Mouse (Mus musculus) hindbrain, embryonic 16.5 days (tissue): ENCODE measurements around the gene M6pr. TPM values are rescaled to one million over a fixed set of nuclear protein-coding genes. Genes with fewer than 3 reads are reported as not detected.

Source experiments
- ATAC-seq: fragments of 200-750 bp; cut with Nextera tagmentation; 2 replicates; pipeline ENCODE4 v1.8.0; 2017; ENCODE audit warnings: moderate TSS enrichment, moderate library complexity
- H3K27ac ChIP-seq: fragments of 300-500 bp; sonication (generic); 2 replicates; pipeline ENCODE4 v1.5.1; 2014; ENCODE audit warnings: low read depth, mild to moderate bottlenecking, control low read depth, low read length, moderate library complexity
- H3K27me3 ChIP-seq: fragments of 300-500 bp; sonication (generic); replicated peaks from 2 replicates; pipeline ENCODE4 v1.6.1; 2014; ENCODE audit warnings: low read length; ENCODE audit not compliant: control insufficient read depth, insufficient read depth
- H3K36me3 ChIP-seq: fragments of 300-500 bp; sonication (generic); 2 replicates; pipeline ENCODE4 v1.6.1; 2014; ENCODE audit warnings: mild to moderate bottlenecking, low read length, moderate library complexity, mixed read lengths; ENCODE audit not compliant: control insufficient read depth, insufficient read depth
- H3K4me1 ChIP-seq: fragments of 300-500 bp; sonication (generic); 2 replicates; pipeline ENCODE4 v1.6.1; 2014; ENCODE audit warnings: low read depth, low read length; ENCODE audit not compliant: control insufficient read depth, insufficient read depth
- H3K4me2 ChIP-seq: fragments of 300-500 bp; sonication (generic); 2 replicates; pipeline ENCODE4 v1.6.1; 2014; ENCODE audit warnings: mild to moderate bottlenecking, low read length, control low read depth, moderate library complexity
- H3K4me3 ChIP-seq: fragments of 300-500 bp; sonication (generic); 2 replicates; pipeline ENCODE4 v1.5.1; 2014; ENCODE audit warnings: mild to moderate bottlenecking, low read length, control low read depth, moderate library complexity
- H3K9ac ChIP-seq: fragments of 300-500 bp; sonication (generic); 2 replicates; pipeline ENCODE4 v1.6.1; 2014; ENCODE audit warnings: low read depth, mild to moderate bottlenecking, control low read depth, low read length, moderate library complexity
- H3K9me3 ChIP-seq: fragments of 300-500 bp; sonication (generic); 2 replicates; pipeline ENCODE4 v1.6.1; 2014; ENCODE audit warnings: mild to moderate bottlenecking, low read length, moderate library complexity; ENCODE audit not compliant: control insufficient read depth
- WGBS: fragments of 180-500 bp; shearing (Covaris S2); extraction: QIAGEN DNeasy Blood & Tissue Kit; methylation state at CpG from one replicate; pipeline ENCODE4 v1.1.7; 2014; 5-methylcytosine and 5-hydroxymethylcytosine counted together
- polyA plus RNA-seq: library from polyadenylated mRNA; unstranded; fragments of >200 nt; fragmentation: Nextera tagmentation; extraction: Ambion mirVana; gene quantifications from 2 replicates; pipeline ENCODE4 v1.2.1, GENCODE M21; 2015

Gene M6pr
- polyA plus RNA-seq, 1 experiment from 2014 or later, result 51.8 TPM

DNA sequence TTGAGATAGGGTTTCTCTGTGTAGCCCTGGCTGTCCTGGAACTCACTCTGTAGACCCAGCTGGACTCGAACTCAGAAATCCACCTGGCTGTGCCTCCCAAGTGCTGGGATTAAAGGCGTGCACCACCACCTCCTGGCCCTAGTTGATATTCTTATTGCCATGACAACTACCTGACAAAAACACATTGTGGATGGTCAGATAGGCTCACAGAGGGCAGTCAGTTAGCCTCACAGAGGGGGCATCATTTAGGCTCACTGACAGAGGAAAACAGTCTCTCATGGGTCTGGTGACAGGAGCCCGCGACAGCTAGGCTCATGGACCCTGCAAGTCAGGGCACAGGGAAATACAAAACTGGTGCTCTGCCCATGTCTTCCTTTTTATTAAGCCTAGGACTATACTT, 24.2 kb upstream of the M6pr start:
- Histone ChIP-seq H3K4me3 (no peak overlapping the region), H3K4me2 (no peak overlapping the region), H3K36me3 (no peaks in the 10 kb centered on the region), H3K27me3 (no peaks in the 10 kb centered on the region), H3K9me3 (no peaks in the 10 kb centered on the region), H3K4me1 (no peaks in the 10 kb centered on the region), H3K27ac (no peak overlapping the region), H3K9ac (no peak overlapping the region)
- 82% methylated on average over 4 of the region's 4 CpGs for WGBS
- no peak for ATAC-seq

GRCm38 (mm10) chr6:122284823-122285222, 23.7 kb upstream of the M6pr start:
- WGBS, result 96% methylated on average over 1 of the region's 1 CpGs
- Histone ChIP-seq H3K4me1 (no peaks in the 10 kb centered on the region), H3K27me3 (no peaks in the 10 kb centered on the region), H3K27ac (no peak overlapping the region), H3K4me2 (no peak overlapping the region), H3K9me3 (no peaks in the 10 kb centered on the region), H3K4me3 (no peak overlapping the region), H3K36me3 (no peaks in the 10 kb centered on the region), H3K9ac (no peak overlapping the region)
- no peak for ATAC-seq

DNA sequence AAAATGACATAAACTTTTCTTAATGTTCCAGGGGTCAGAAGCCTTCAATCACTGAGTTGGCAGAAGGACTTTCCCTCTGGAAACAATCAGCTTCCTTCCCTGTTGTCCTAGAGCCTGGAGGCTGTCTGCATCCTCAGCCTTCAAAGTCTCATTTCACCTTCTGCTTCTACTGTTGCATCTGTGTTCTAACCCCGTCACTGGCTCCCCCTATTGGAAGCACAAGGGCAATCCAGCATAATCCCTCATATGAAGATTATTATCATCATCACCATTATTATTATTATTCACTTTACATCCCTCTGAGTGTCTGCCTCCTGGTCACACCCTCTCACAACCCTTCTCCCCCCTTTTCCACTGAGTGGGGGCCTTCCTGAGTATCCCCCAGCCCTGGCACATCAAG, 20.3 kb upstream of the M6pr start:
- Histone ChIP-seq H3K27ac (no peak overlapping the region), H3K36me3 (no peaks in the 10 kb centered on the region), H3K9me3 (no peaks in the 10 kb centered on the region), H3K4me3 (no peak overlapping the region), H3K9ac (no peak overlapping the region), H3K4me2 (no peak overlapping the region), H3K4me1 (no peaks in the 10 kb centered on the region), H3K27me3 (no peaks in the 10 kb centered on the region)
- WGBS, result 59% methylated on average over 1 of the region's 1 CpGs
- ATAC-seq, result no peak

DNA sequence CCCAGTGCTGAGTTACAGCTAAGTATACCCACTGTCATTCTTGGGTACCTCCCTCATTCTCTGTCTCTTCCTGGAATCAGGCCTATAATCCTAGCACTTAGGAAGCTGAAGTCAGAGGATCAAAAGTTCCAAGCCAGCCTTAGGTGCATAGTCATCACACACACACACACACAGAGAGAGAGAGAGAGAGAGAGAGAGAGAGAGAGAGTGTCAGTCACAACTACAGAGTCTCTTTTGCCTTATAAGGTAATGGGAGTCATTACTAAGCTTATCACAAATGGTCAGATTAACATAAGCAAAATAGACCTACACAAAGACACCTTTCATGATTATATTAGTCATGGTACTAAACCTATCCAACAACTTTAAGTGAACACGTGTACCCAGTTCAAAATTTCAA, 19.2 kb upstream of the M6pr start:
- no peaks in the 10 kb centered on the region for H3K27me3 ChIP-seq
- no peaks in the 10 kb centered on the region for H3K4me1 ChIP-seq

DNA sequence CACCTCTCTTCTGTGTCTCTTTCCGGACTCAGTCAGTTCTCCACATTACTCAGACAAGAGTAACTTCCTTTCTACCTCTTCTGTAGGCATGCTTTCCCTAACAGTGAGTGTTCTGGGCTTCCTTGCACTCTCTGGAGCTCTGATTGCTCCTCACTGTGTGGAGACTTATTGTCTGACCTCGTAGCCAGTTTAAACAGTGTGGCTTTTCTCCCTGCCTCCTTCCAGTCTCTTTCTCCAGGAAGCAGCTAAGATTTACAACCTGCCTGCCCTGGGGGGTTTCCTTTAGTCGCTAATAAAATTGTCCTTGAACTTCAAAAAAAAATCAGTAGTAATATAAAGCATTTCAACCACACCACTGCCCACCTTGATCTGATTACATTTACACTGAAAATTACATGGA, 18.3 kb upstream of the M6pr start:
- Histone ChIP-seq H3K4me2 (no peak overlapping the region), H3K27ac (no peak overlapping the region), H3K4me1 (no peaks in the 10 kb centered on the region), H3K4me3 (no peak overlapping the region), H3K27me3 (no peaks in the 10 kb centered on the region), H3K36me3 (no peaks in the 10 kb centered on the region), H3K9me3 (no peaks in the 10 kb centered on the region), H3K9ac (no peak overlapping the region)
- 60% methylated on average over 3 of the region's 3 CpGs for WGBS
- no peak for ATAC-seq

More for the DNA sequence above, 19.2 kb upstream of the M6pr start:
- Histone ChIP-seq H3K9ac (no peak overlapping the region), H3K4me3 (no peak overlapping the region), H3K4me2 (no peak overlapping the region), H3K36me3 (no peaks in the 10 kb centered on the region), H3K9me3 (no peaks in the 10 kb centered on the region), H3K27ac (no peak overlapping the region)
- 77% methylated on average over 1 of the region's 1 CpGs for WGBS
- ATAC-seq, result no peak

DNA sequence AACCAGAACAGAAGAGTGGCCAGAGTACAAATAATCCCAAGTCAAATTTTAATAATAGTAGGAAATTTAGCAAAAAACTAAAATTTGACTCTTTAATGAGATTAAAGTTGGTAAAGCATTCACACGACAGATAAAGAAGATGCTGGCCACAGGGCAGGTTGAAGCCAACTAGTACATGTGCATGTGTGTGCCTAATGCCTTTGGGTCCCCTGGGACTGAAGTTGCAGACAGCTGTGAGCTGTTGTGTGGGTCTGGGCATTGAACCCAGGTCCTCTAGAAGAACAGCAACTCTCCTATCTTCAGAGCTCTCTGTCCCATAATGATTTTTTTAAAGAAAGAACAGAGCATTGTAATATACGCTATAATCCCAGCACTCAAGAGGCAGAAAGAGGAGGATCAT, 17.3 kb upstream of the M6pr start:
- no peak overlapping the region for H3K9ac ChIP-seq
- no peaks in the 10 kb centered on the region for H3K27me3 ChIP-seq
- 0 out of 2 replicates have a peak, but pooled peaks cover under 1% of the 10 kb centered on the region for H3K4me1 ChIP-seq
- no peak overlapping the region for H3K27ac ChIP-seq
- H3K4me2 ChIP-seq, result no peak overlapping the region
- WGBS, result 93% methylated on average over 2 of the region's 2 CpGs
- H3K9me3 ChIP-seq, result no peaks in the 10 kb centered on the region
- no peak overlapping the region for H3K4me3 ChIP-seq
- no peaks in the 10 kb centered on the region for H3K36me3 ChIP-seq
- ATAC-seq, result no peak

DNA sequence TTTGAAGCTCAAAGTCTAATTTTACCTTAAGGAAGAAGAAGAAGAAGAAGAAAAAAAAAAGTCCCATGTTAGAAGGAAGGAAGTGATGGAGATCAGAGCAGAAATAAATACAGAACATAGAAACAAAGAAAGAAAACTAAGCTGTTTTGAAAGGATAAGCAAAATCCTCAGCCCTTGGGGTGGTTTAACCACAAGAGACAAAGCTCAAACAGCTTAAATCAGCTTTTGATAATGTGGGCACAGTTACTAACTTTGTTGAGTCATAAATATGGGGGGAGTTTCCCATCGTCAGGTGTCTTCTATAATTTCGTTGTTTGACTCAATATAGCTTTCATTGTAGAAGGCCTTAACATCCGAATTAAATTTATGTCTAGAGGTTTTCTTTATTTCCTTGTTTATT, 16.8 kb upstream of the M6pr start:
- H3K4me3 ChIP-seq, result no peak overlapping the region
- no peak for ATAC-seq
- 83% methylated on average over 3 of the region's 3 CpGs for WGBS
- H3K27me3 ChIP-seq, result no peaks in the 10 kb centered on the region
- H3K9me3 ChIP-seq, result no peaks in the 10 kb centered on the region
- H3K36me3 ChIP-seq, result no peaks in the 10 kb centered on the region
- H3K27ac ChIP-seq, result no peak overlapping the region
- no peak overlapping the region for H3K9ac ChIP-seq
- peaks cover 2% of the 10 kb centered on the region; the same call in 1 of the 2 replicates for H3K4me1 ChIP-seq
- H3K4me2 ChIP-seq, result no peak overlapping the region

DNA sequence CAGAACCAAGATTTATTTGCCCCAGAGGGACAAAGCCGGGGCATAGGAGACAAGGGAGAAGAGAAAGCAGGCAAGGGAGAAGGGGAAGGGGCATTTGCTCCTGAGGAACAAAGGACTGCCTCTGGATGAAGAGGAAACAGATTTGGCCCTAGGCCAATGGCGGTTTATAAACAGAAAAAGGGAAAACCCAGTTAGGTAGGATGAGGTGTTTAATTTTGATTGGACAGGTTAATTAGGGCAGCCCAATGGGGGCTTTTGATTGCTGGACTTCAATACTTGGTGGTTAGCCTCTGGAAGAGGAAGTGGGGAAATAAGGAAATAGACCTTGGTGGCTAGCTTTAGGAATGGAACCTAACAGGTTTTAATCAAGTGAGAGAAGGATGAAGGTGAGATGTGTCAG, 16.3 kb upstream of the M6pr start:
- 62% methylated on average over 2 of the region's 2 CpGs for WGBS
- no peak for ATAC-seq
- no peaks in the 10 kb centered on the region for H3K9me3 ChIP-seq
- no peak overlapping the region for H3K9ac ChIP-seq
- no peak overlapping the region for H3K4me2 ChIP-seq
- no peak overlapping the region for H3K4me3 ChIP-seq
- no peak overlapping the region for H3K27ac ChIP-seq
- no peaks in the 10 kb centered on the region for H3K36me3 ChIP-seq
- H3K4me1 ChIP-seq, result peaks cover 5% of the 10 kb centered on the region; the same call in 1 of the 2 replicates
- H3K27me3 ChIP-seq, result no peaks in the 10 kb centered on the region

GRCm38 (mm10) chr6:122293121-122293520, 15.4 kb upstream of the M6pr start:
- 95% methylated on average over 8 of the region's 8 CpGs for WGBS
- H3K9me3 ChIP-seq, result no peaks in the 10 kb centered on the region
- H3K4me1 ChIP-seq, result peaks cover 5% of the 10 kb centered on the region; the same call in 1 of the 2 replicates
- H3K27me3 ChIP-seq, result no peaks in the 10 kb centered on the region
- no peak overlapping the region for H3K4me3 ChIP-seq
- H3K36me3 ChIP-seq, result no peaks in the 10 kb centered on the region
- no peak overlapping the region for H3K27ac ChIP-seq
- no peak overlapping the region for H3K9ac ChIP-seq
- no peak for ATAC-seq
- no peak overlapping the region for H3K4me2 ChIP-seq

GRCm38 (mm10) chr6:122293796-122294195, 14.7 kb upstream of the M6pr start:
- Histone ChIP-seq H3K27me3 (no peaks in the 10 kb centered on the region), H3K9me3 (no peaks in the 10 kb centered on the region), H3K4me2 (no peak overlapping the region), H3K27ac (no peak overlapping the region), H3K4me3 (no peak overlapping the region), H3K36me3 (no peaks in the 10 kb centered on the region), H3K9ac (no peak overlapping the region), H3K4me1 (peaks cover 5% of the 10 kb centered on the region; the same call in 1 of the 2 replicates)
- no peak for ATAC-seq
- 92% methylated on average over 9 of the region's 9 CpGs for WGBS
